Mouse (Mus musculus) G1E (cell line): ENCODE measurements around the gene Aplf.

Experiments
- CTCF ChIP-seq: IDR thresholded peaks from 2 replicates; pipeline ENCODE4 v1.5.1; 2012; ENCODE audit warnings: low read depth, low read length, inconsistent platforms, mixed read lengths
- GATA2 ChIP-seq: IDR thresholded peaks from 2 replicates; pipeline ENCODE4 v1.6.1; 2012; ENCODE audit warnings: low read depth, low read length, inconsistent platforms, borderline replicate concordance

DNA sequence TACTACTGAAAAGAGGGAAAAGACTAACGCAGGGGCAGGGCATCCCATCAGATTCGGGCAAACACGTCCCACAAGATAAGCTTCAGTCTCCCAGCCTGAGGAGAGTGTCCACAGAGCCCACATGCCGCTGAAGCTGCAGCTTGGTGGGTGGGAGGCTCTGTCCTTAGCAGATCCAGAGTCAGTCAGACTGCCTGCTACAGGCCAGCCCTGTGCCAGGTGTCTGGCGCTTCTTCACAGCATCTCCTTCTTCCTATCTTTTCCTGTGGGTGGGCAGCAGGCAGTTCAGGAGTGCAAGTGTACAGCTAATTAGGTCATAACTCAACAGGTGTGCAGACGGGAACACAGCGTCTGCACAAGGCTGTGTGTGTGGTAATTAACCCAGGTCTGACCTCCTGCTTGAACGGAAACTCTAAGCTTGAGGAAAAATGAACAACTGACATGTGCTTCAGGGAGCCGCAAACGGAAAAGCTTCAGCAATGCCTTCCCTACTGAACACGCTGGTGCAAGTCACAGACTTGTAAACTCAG, 33.8 kb downstream of the Aplf start:
- TF ChIP-seq CTCF (no peak), GATA2 (no peak)
